Mouse (Mus musculus) testis, postnatal 10 days (tissue): ENCODE data around the gene Ptgir.
"Not testable (repeated sequence)": the region's sequence is repeated elsewhere in the genome, so short reads cannot be mapped to it uniquely, and the experiment has no call there.

Experiments used
- DNase-seq: peaks from one replicate; pipeline ENCODE4 v3.0.0; 2021; ENCODE audit warnings: low spot score

Gene Ptgir

DNA sequence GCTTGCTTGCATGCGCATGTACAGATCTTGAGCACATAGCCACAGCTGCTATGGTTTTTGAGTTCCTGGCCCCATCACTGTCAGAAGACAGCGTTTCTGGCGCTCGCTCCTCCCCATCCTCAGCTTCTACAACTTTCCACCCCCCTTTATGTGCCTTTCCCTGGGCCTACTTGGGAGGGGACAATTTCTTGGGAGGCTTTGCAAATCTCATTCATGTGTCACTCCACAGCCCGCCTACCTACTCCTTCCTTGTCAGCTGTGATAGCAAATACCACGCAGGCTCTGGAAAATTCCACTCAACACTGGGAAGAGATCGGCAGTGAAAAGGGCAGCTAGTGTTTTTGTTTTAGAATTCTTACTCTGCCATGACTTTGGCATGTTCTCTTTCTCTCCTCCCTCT lies 34.0 kb downstream of the Ptgir start:
- DNase-seq = no peak

DNA sequence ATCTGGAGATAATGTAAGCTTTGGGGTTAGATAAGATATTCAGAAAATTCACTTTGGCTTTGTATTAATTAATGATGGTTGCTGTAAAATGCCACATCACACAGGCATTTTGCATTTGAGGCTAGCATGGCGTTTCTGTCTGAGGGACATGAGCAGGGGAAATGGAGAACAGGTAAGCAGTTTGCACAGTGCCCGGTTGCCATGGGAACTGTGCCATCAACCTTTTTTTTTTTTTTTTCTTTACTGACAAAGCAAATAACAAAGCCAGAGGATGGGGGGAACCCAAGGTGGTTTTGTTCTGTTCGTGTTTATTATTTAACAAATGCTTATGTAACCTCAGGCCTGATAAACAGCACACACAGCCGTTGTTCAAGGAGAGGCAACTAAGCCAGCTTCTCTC lies 36.6 kb downstream of the Ptgir start:
- no peak for DNase-seq

DNA sequence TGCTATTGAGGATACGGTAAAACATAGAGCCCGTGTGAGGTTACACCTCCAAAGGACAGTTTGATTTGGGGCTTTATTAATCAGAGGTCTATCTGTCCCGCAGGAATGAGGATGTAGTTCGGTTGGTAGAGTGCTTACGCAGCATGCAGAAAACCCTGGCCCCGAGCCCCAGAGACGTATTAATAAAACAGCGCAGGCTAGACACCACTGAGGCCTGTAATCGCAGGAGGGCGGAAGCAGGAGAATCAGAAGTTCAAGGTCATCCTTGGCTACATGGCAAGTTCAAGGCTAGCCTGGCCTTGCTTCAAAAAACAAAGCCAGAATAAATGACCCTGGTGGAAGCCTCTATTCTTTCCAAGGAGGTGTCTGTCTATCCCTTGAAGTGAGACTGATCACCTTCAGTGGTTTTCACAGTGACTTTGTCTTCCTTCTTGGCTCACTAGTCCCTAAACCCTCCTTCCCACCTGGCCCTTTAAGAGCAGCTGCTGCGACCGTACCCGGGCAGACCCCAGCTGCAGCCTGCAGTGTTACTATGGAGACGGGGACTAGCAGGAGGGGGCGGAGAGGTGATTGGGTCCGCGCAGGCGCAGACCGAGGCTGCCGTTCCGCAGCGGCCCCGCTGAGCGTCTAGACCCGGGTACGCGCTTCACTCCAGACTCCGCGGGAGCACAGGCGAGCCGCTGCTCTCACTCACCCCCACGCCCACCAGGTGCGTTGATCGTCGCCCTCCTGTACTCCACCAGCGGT lies 37.9 kb downstream of the Ptgir start, which contains the start of gene Pnmal2:
Gene Pnmal2 (plus strand): TSS at position 622 of the 747 bp plus-strand sequence.
- DNase-seq = peak; percentile 87

DNA sequence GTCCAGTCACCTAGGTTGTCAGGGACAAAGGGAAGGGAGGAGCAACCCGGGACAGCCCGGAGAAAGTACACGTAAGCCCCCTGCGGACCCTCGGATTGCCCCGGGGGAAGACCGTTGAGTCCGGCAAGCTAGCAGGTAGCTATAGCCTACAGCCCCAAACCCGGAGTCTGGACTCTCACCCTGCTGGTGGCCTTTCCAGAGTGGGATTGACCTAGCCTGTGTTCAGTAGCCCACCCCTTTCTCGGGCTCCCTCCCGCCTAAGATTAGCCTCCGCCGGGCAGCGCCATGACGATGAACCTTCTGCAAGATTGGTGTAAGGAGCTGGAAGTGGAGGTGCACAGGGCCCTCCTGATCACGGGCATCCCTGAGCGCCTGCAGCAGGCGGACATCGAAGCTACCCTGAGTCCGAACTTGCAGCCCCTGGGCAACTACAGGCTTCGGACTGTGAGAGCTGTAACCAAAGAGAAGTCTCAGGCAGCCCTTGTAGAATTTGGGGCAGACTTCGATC lies 38.6 kb downstream of the Ptgir start:
- no peak for DNase-seq

DNA sequence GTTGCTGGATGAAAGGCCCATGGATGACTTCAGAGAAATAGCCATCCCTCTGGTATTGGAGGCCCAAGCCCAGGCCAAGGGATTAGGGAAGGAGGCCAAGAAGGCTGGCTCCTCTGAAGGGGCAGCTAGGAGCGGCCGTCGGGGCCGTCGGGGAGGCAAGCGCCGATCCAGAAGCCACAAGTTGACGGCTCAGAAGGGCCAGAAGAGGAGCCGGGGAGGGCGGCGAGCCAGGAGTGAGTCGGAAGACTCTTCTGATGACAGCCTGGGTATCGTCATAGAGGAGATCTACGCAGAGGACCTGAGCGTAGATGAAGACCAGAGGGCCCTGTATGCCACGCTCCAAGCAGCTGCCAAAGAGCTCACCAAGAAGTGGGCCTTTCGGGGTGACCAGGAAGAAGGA lies 39.1 kb downstream of the Ptgir start:
- DNase-seq = no peak

DNA sequence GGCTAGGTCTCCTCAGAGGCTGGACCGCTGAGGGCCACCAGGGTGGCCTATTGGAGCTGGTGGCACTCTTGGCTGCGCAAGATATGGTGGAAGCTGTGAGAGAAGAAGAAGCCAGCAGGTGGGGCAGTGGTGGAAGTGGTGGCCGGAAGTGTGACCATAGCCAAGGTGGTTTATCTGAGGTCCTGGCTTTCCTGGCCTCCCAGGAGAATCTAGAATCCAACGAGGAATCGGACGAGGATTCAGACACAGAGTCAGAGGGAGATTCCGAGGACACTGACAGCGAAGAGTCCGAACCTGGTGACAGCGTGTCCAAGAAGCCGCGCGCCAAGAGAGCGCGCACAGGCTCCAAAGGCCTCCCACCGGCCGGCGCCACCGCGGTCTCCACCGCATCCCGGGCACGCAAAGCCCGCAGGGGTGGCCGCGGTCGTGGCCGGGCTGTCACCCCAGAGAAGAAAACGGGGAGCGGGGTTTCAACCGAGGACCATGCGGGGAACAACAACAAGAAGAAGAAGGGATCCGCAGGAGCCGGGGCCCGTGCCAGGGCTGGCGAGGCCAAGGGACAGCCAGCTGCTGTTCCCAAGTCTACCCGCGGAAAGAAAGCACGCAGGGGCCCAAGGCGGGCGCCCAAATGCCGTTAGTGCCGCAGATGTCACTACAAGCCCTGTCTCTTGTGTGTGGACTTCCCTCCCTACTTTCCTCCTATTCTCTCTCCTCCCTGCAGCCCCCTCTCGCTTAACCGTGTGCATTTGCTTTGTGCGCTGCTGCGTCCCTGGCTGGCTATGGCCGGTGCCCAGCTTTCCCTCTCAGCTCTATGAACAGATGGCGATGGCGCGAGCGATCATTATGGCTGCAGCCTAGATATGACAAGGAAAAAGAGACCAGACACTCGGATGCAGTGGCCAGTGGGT lies 40.4 kb downstream of the Ptgir start:
- peak; percentile 57 for DNase-seq

DNA sequence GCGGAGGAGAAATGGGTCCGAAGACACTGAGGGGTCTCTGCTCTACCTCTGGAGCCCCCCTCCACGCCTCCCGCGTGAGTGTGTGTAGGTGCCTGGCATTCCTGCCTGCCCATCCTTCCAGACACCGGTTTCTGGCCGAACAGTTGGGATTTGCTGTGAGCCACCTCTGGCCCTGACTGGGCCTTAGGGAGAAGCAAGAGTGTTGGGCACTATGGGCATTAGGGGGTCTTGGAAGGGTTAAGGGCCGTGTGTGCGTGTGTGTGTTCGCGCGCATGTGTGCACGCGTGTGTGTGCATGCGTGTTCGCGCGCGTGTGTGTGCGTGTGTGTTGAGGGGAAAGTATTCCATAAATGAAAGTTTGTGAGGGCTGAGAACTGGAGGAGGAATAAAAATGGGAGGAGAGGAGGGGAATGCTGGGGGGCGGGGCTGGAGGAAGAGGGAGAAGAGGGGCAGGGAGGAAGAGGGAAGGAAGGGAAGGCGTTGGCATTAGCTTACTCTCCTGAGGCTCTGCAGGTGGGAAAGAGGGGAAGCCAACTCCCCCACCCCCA lies 41.1 kb downstream of the Ptgir start:
- DNase-seq = peak; percentile 67

DNA sequence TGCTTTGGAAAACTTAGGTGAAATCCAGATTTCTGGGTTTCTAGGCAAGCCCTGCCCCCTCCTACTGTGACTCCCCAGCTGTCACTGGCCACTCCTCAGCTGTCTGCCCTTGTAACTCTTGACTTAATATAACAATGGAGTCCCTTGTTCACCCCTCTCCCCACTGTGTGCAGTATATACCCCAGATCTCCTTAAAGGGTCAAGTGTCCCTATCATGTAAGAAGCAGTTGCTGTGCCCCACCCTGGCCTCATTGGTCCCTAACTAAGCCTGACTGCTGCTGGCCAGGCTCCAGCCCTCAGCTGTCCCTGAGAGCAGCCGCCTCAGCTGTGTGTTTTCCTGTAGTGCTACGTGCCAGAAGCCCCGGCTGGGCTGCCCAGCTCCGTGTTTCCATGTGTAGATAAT lies 41.7 kb downstream of the Ptgir start:
- peak; percentile 67 for DNase-seq

DNA sequence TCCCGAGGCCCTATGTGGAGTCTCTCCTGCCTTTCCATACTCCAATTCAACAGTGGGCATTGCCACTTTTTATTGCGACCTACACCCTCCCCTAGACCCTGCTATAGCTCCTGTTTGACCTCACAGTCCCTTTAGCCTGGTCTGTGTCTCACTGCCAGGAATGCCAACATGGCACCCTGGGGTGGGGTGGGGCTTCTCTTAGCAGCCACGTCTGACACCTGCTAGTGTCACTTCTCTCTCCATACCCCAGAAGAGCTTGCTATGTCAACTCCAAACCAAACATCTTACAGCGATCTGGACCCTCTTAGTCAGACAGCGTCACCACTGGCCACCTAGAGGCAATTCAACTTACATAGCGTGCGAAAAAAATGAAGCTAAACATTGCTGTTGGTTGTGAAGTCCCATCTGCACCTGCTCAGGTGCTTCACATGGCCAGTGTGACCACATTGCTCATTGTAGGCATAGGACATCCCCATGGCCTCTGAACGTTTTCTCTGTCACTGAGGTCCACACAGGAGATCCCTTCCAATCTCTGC lies 42.7 kb downstream of the Ptgir start:
- DNase-seq = no peak

DNA sequence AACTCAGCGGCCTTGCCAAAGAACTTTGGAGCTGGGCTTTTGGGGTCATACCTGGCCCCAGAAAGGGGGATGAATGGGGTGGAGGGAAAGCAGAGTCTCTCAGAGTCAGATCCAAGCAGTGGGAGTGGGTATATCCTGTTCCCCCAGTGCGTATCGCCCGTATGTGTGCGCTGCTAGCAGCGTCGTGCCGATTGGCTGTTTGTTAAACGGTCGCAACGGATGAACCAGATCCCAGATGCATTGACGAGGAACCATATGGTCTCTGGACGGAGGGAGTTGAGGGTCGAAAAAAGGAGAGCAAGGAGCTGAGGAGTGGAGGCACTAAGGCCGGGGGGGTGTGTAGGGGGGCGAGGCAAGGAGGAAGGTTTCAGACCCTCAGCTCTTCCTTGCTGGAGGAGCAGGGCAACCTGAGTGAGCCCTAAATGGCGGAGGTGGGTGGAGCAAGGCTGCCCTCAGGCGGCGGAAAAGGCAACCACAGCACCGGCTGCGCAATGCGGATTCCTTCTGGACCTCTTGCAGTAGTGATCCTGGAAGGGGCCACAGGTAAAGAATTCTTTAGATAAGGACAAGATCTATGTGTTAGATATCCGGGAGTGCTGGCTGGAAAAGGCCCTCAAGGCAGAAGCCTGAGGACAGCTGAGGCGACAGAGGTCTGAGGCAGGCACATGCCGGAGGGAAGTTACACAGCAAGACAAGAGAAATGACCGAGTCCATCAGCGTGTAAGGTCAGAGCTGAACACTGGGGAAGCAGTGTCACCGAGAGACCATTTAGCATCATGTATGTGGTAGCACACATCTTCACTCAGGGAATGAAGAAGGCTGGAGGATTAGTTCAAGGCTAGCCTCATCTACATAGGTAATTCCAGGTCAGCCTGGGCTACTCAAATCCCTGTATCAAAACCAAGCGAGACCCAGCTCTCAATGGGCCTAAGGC lies 43.9 kb downstream of the Ptgir start:
- peak; percentile 86 for DNase-seq

DNA sequence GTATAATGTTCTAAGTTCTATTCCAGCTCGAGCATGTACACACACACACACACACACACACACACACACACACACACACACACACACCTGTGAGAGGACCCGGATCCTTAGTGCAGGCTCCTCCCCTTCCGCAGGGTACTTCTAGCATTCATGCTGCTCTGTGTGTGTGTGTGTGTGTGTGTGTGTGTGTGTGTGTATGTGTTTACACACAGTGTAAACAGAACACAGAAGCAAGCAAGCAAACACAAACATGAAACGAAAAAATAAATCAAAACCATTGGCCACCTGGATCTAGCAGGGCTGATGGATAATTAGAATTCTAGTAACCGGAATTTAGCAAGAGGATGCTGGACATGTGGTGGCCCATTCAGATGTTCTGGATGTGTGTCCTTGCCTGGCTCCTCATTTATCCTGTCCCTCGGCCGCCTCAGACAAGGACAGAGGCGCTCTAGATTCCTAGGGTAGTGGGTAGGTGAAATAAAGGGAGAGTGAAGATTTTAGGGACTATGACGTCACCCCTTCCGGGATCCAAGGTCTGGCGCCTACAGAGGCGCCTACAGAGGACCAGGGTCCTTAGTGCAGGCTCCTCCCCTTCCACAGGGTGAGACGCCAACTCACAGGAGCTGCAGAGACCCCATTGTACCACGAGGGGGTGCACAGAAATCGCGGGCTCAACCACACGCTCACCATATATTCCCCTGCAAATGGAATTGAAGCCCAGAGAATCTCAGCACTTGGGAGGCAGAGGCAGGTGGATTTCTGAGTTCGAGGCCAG lies 44.8 kb downstream of the Ptgir start:
- DNase-seq = peak; percentile 82

DNA sequence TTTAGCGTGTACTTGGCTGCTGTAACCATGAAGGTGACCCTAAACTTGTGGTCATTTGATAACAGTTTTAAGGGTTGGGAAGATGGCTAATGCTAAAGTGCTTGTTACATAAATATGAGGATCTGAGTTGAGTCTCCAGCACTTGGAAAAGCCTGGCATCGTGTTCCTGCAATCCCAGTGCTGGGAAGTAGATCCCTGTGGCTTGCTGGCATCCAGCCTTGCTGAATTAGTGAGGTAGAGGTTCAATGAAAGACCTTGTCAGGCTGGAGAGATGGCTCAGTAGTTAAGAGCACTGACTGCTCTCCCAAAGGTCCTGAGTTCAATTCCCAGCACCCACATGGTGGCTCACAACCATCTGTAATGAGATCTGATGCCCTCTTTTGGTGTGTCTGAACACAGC lies 47.5 kb downstream of the Ptgir start:
- not testable (repeated sequence) for DNase-seq

DNA sequence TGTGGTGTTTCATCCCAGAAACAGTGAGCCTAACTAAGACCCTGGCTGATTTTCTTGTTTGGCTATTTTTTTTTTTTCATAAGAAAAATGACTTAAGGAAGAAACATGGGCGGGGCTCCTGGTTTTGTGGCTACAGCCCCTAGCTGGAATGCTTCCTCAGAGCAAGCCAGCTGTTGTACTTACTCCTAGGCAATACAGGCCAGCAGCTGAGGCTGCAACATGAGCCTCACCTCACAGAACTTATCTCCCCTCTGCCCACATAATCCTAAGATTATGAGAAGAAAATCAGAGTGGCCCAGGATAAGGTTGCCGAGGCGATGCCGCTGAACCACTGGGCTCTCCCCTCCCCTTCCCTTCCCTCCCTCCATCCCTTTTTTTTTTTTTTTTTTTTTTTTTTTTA lies 49.4 kb downstream of the Ptgir start:
- no peak for DNase-seq

DNA sequence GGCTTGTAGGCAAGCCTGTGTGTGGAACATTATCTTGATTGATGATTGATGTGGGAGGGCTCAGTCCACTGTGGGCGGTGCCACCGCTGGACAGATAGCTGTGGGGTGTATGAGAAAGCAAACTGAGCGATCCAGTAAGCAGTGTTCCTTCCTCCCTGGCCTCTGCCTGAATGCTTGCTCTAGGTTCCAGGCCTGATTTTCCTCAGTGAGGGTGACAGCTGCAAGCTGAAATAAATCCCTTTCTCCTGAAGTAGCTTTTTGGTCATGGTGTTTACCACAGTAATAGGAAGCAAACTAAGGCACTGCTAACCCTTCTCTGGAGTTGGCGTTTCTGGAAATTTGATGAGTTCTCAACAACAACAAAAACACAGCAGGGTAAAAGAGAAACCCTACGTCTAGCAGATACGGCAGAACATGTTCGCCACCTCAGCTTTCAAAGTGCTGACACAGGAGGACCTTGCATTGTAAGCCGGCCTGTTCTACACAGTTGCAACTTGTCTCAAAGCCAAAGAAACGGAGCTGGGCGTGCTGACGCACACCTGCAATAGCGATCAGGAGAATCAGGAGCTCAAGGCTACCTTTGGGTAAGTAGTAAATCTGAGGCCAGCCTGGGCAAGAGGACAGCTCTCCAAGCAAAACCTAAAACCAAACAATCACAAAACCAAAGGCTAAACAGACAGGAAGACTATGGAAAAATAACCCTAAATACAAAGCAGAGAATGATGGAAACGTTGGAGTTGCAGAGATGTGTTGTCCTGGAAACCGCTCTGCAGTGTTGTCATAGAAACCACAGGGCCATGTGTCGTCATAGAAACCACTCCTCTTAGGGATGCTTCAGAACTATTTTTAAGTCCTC lies 50.3 kb downstream of the Ptgir start:
- no peak for DNase-seq

DNA sequence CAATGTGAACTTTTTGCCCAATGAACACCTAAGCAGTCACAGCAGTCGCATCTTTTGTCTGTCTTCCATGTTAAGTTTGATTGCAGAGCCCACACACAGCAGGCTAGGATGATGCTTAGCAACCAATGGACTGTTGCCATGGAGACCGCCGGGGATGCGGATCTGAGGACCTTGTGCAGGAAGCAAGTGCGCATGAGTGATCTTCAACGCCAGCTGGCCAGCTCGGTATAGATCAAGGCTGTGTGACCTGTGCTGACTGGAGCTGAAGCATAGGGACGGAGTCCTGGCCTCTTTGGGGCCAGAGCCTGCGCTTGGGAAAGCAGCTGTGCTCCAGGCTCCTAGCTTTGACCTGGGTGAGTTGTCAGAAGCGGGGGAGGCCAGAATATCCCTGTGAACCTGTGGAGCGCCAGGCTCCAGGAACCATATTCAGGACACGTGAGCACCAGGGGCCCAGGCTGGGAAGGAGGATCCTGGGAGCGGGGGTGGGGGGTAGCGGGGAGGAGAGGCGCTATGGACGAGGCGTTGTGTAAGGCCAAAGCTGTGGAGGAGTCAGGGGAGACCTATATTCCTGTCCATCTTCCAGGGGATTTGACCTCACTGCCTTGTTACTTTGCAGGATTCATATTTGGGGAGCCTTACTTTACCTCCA lies 53.4 kb downstream of the Ptgir start, which contains the start of gene Pnmal1:
Gene Pnmal1 (plus strand): TSS at position 141 of the 649 bp plus-strand sequence.
- peak; percentile 87 for DNase-seq
